Mouse (Mus musculus) lung, postnatal 0 days (tissue): Measurements from ENCODE around the gene Dnajc9.

Experiments
- CTCF ChIP-seq: IDR thresholded peaks from 2 replicates; pipeline ENCODE4 v1.5.1; 2016; ENCODE audit warnings: antibody characterized with exemption, mild to moderate bottlenecking
- EP300 ChIP-seq: IDR thresholded peaks from 2 replicates; pipeline ENCODE4 v1.6.1; 2016; ENCODE audit warnings: antibody characterized with exemption, mild to moderate bottlenecking, control low read depth

- TF ChIP-seq EP300 (no peak), CTCF (peak; percentile 60)
These were observed 48.6 kb downstream of the Dnajc9 start for GRCm38 (mm10) chr14:20340149-20340548.
